Mouse (Mus musculus) neural tube, embryonic 14.5 days (tissue): ENCODE results near the gene Hip1r. TPM values are rescaled to one million over a fixed set of nuclear protein-coding genes. Genes with fewer than 3 reads are reported as not detected.

Experiments
- ATAC-seq: fragments of 200-750 bp; cut with Nextera tagmentation; 2 replicates; pipeline ENCODE4 v1.8.0; 2017; ENCODE audit warnings: low read depth, mild to moderate bottlenecking, moderate TSS enrichment, moderate library complexity
- H3K27ac ChIP-seq: fragments of 300-500 bp; sonication (generic); 2 replicates; pipeline ENCODE4 v1.5.1; 2014; ENCODE audit warnings: low read depth, mild to moderate bottlenecking, control low read depth, low read length, moderate library complexity, mixed read lengths
- H3K27me3 ChIP-seq: fragments of 300-500 bp; sonication (generic); 2 replicates; pipeline ENCODE4 v1.6.1; 2014; ENCODE audit warnings: low read length; ENCODE audit not compliant: control insufficient read depth, insufficient read depth
- H3K36me3 ChIP-seq: fragments of 300-500 bp; sonication (generic); 2 replicates; pipeline ENCODE4 v1.6.1; 2014; ENCODE audit warnings: low read length, mixed read lengths; ENCODE audit not compliant: control insufficient read depth, insufficient read depth
- H3K4me1 ChIP-seq: fragments of 300-500 bp; sonication (generic); 2 replicates; pipeline ENCODE4 v1.6.1; 2014; ENCODE audit warnings: low read length; ENCODE audit not compliant: control insufficient read depth, insufficient read depth
- H3K4me2 ChIP-seq: fragments of 300-500 bp; sonication (generic); 2 replicates; pipeline ENCODE4 v1.6.1; 2014; ENCODE audit warnings: mild to moderate bottlenecking, low read depth, low read length, control low read depth
- H3K4me3 ChIP-seq: fragments of 300-500 bp; sonication (generic); 2 replicates; pipeline ENCODE4 v1.5.1; 2014; ENCODE audit warnings: low read depth, low read length, control low read depth, mixed read lengths
- H3K9ac ChIP-seq: fragments of 300-500 bp; sonication (generic); replicated peaks from 2 replicates; pipeline ENCODE4 v1.6.1; 2014; ENCODE audit warnings: low read depth, mild to moderate bottlenecking, control low read depth, low read length, mixed read lengths
- H3K9me3 ChIP-seq: fragments of 300-500 bp; sonication (generic); 2 replicates; pipeline ENCODE4 v1.6.1; 2016; ENCODE audit warnings: low read length; ENCODE audit not compliant: control insufficient read depth
- whole genome bisulfite sequencing: fragments of 180-500 bp; shearing (Covaris S2); extraction: QIAGEN DNeasy Blood & Tissue Kit; methylation state at CpG from one replicate; pipeline ENCODE4 v1.1.7; 2014; 5-methylcytosine and 5-hydroxymethylcytosine counted together
- polyA plus RNA-seq: library from polyadenylated mRNA; unstranded; fragments of >200 nt; fragmentation: Nextera tagmentation; extraction: Ambion mirVana; gene quantifications from 2 replicates; pipeline ENCODE4 v1.2.1, GENCODE M21; 2014

The Hip1r gene
- polyA plus RNA-seq, 1 experiment from 2014 or later = 21.4 TPM

GRCm38 (mm10) chr5:124013747-124014146 lies 40.3 kb downstream of the Hip1r start:
- Histone ChIP-seq H3K4me1 (peaks cover 65% of the 10 kb centered on the region), H3K27ac (peak overlapping the region; percentile 34; the same call in 1 of the 2 replicates), H3K4me2 (no peak overlapping the region), H3K4me3 (no peak overlapping the region), H3K9me3 (no peaks in the 10 kb centered on the region), H3K36me3 (peaks cover 9% of the 10 kb centered on the region; the same call in 1 of the 2 replicates), H3K27me3 (no peaks in the 10 kb centered on the region), H3K9ac (no peak overlapping the region)
- 88% methylated on average over 16 of the region's 16 CpGs for WGBS
- ATAC-seq = no peak

GRCm38 (mm10) chr5:124014180-124014579 lies 40.8 kb downstream of the Hip1r start:
- H3K27ac ChIP-seq = peak overlapping the region; percentile 34
- 72% methylated on average over 3 of the region's 3 CpGs for WGBS
- no peaks in the 10 kb centered on the region for H3K9me3 ChIP-seq
- no peak overlapping the region for H3K4me2 ChIP-seq
- no peak overlapping the region for H3K4me3 ChIP-seq
- peaks cover 67% of the 10 kb centered on the region for H3K4me1 ChIP-seq
- peaks cover 5% of the 10 kb centered on the region; the same call in 1 of the 2 replicates for H3K36me3 ChIP-seq
- ATAC-seq = no peak
- no peak overlapping the region for H3K9ac ChIP-seq
- H3K27me3 ChIP-seq = no peaks in the 10 kb centered on the region

GRCm38 (mm10) chr5:124014791-124015251 lies 41.4 kb downstream of the Hip1r start:
- Histone ChIP-seq H3K4me1 (peaks cover 68% of the 10 kb centered on the region), H3K36me3 (0 out of 2 replicates have a peak, but pooled peaks cover 3% of the 10 kb centered on the region), H3K4me2 (no peak overlapping the region), H3K27me3 (no peaks in the 10 kb centered on the region), H3K9ac (no peak overlapping the region), H3K27ac (peak overlapping the region; percentile 23), H3K4me3 (no peak overlapping the region), H3K9me3 (no peaks in the 10 kb centered on the region)
- ATAC-seq = no peak
- WGBS = 8% methylated on average over 11 of the region's 11 CpGs

- H3K4me3 ChIP-seq = no peak overlapping the region
- peaks cover 69% of the 10 kb centered on the region for H3K4me1 ChIP-seq
- no peaks in the 10 kb centered on the region for H3K9me3 ChIP-seq
- H3K4me2 ChIP-seq = no peak overlapping the region
- peak overlapping the region; percentile 28; the same call in 1 of the 2 replicates for H3K27ac ChIP-seq
- ATAC-seq = no peak
- 77% methylated on average over 2 of the region's 2 CpGs for WGBS
- H3K9ac ChIP-seq = no peak overlapping the region
- H3K36me3 ChIP-seq = no peaks in the 10 kb centered on the region
- no peaks in the 10 kb centered on the region for H3K27me3 ChIP-seq
Measured at GRCm38 (mm10) chr5:124015727-124016126, 42.3 kb downstream of the Hip1r start.

- H3K36me3 ChIP-seq = no peaks in the 10 kb centered on the region
- H3K27me3 ChIP-seq = no peaks in the 10 kb centered on the region
- no peak overlapping the region for H3K4me2 ChIP-seq
- peaks cover 62% of the 10 kb centered on the region for H3K4me1 ChIP-seq
- no peak overlapping the region for H3K27ac ChIP-seq
- WGBS = 88% methylated on average over 7 of the region's 7 CpGs
- H3K4me3 ChIP-seq = no peak overlapping the region
- no peak overlapping the region for H3K9ac ChIP-seq
- no peak for ATAC-seq
- H3K9me3 ChIP-seq = no peaks in the 10 kb centered on the region
Measured at GRCm38 (mm10) chr5:124016291-124016821, 42.9 kb downstream of the Hip1r start.

- Histone ChIP-seq H3K4me3 (no peak overlapping the region), H3K4me2 (no peak overlapping the region), H3K27me3 (no peaks in the 10 kb centered on the region), H3K9ac (no peak overlapping the region), H3K9me3 (no peaks in the 10 kb centered on the region), H3K36me3 (no peaks in the 10 kb centered on the region), H3K4me1 (peaks cover 47% of the 10 kb centered on the region), H3K27ac (no peak overlapping the region)
- no peak for ATAC-seq
- WGBS = 84% methylated on average over 9 of the region's 9 CpGs
Measured at GRCm38 (mm10) chr5:124017941-124018340, 44.5 kb downstream of the Hip1r start.

GRCm38 (mm10) chr5:124018651-124019050 lies 45.2 kb downstream of the Hip1r start:
- Histone ChIP-seq H3K4me1 (peaks cover 44% of the 10 kb centered on the region), H3K4me3 (no peak overlapping the region), H3K36me3 (no peaks in the 10 kb centered on the region), H3K27me3 (no peaks in the 10 kb centered on the region), H3K27ac (no peak overlapping the region; the same call in 1 of the 2 replicates), H3K4me2 (no peak overlapping the region), H3K9me3 (no peaks in the 10 kb centered on the region), H3K9ac (no peak overlapping the region)
- no peak for ATAC-seq
- WGBS = 81% methylated on average over 9 of the region's 9 CpGs

- peaks cover 44% of the 10 kb centered on the region for H3K4me1 ChIP-seq
- no peaks in the 10 kb centered on the region for H3K27me3 ChIP-seq
- H3K9me3 ChIP-seq = no peaks in the 10 kb centered on the region
- 62% methylated on average over 12 of the region's 12 CpGs for WGBS
- no peak overlapping the region for H3K9ac ChIP-seq
- H3K27ac ChIP-seq = peak overlapping the region; percentile 60
- H3K36me3 ChIP-seq = no peaks in the 10 kb centered on the region
- no peak overlapping the region for H3K4me2 ChIP-seq
- ATAC-seq = peak; percentile 59; the same call in 1 of the 2 replicates
- H3K4me3 ChIP-seq = no peak overlapping the region
Measured at GRCm38 (mm10) chr5:124019348-124020216, 46.2 kb downstream of the Hip1r start.

GRCm38 (mm10) chr5:124021148-124021547 lies 47.7 kb downstream of the Hip1r start:
- Histone ChIP-seq H3K36me3 (no peaks in the 10 kb centered on the region; the same call in 1 of the 2 replicates), H3K4me3 (no peak overlapping the region), H3K27ac (no peak overlapping the region), H3K4me1 (peaks cover 55% of the 10 kb centered on the region), H3K4me2 (no peak overlapping the region), H3K9me3 (no peaks in the 10 kb centered on the region), H3K27me3 (no peaks in the 10 kb centered on the region), H3K9ac (no peak overlapping the region)
- WGBS = 92% methylated on average over 11 of the region's 11 CpGs
- ATAC-seq = no peak
